27 mouse cellular contexts compared by ENCODE assay signal in the genomic region with DNA sequence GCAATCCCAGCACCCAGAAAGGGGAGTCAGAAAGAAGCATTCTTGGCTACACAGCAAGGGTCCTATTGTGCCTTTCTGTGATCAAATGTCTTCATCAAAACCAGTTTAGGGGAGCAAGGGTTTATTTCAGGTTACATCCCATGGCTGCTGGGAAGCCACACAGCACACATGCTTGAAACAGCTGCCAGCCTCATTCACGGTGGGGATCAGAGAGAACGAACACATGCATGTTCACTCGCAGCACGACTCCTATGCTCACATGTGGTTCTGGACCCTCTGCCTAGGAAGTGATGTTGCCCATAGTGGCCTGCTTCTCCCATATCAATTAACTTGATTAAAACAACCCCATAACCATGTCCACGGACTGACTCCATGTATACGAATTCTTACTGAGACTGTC.
"Had no signal": no experiment of that assay in that cellular context is flagged by ENCODE, and none has a peak within 500 bp of the region (broad histone marks: within the 10 kb centered on the region; RNA-seq: fewer than 3 reads in every experiment).

No protein-coding gene starts in this region.

- DNase-seq: left cerebral cortex, postnatal 4 days; liver; liver, embryonic 13.5 days; liver, postnatal 0 days; lung, adult 18-20 months; lung, adult 2 months; lung, embryonic 14.5 days; lung, postnatal 10 days; lung, postnatal 14 days; lung, postnatal 36 days; lung, postnatal 4 days; midbrain, embryonic 14.5 days had no signal

- H3K4me3 ChIP-seq: limb, embryonic 10.5 days; limb, embryonic 12.5 days; limb, embryonic 13.5 days; limb, embryonic 15.5 days; liver, embryonic 12.5 days; liver, embryonic 13.5 days; liver, embryonic 15.5 days; lung, embryonic 15.5 days; megakaryocyte, embryonic 14.5 days; midbrain, embryonic 10.5 days; midbrain, embryonic 12.5 days; midbrain, embryonic 13.5 days; midbrain, embryonic 15.5 days; neural tube, embryonic 12.5 days had no signal

- H3K36me3 ChIP-seq: limb, embryonic 15.5 days; liver, embryonic 12.5 days; liver, embryonic 13.5 days; liver, embryonic 15.5 days; lung, embryonic 15.5 days; midbrain, embryonic 12.5 days; midbrain, embryonic 13.5 days; midbrain, embryonic 15.5 days; neural tube, embryonic 12.5 days had no signal

- H3K4me2 ChIP-seq: limb, embryonic 12.5 days; limb, embryonic 13.5 days; limb, embryonic 15.5 days; liver, embryonic 11.5 days; liver, embryonic 12.5 days; liver, embryonic 13.5 days; liver, embryonic 15.5 days; lung, embryonic 14.5 days; lung, embryonic 15.5 days; midbrain, embryonic 11.5 days; midbrain, embryonic 12.5 days; midbrain, embryonic 13.5 days; midbrain, embryonic 15.5 days; neural tube, embryonic 12.5 days had no signal

- H3K27me3 ChIP-seq: limb, embryonic 12.5 days; limb, embryonic 13.5 days; limb, embryonic 15.5 days; liver, embryonic 12.5 days; liver, embryonic 13.5 days; liver, embryonic 15.5 days; lung, embryonic 15.5 days; megakaryocyte, embryonic 14.5 days; midbrain, embryonic 12.5 days; midbrain, embryonic 13.5 days; midbrain, embryonic 15.5 days; neural tube, embryonic 12.5 days had no signal
